ENCODE assay signal across 33 mouse cellular contexts in genomic region chr13:113200726-113201125, GRCm38 (mm10). TPM values are rescaled to one million over a fixed set of nuclear protein-coding genes. Genes with fewer than 3 reads are reported as not detected.
DNase-seq lines count a peak whose midpoint lies in the region; ATAC-seq lines count a peak whose summit lies in the region.
"Had no signal": no experiment of that assay in that cellular context is flagged by ENCODE, and none has a peak within 500 bp of the region (broad histone marks: within the 10 kb centered on the region; RNA-seq: fewer than 3 reads in every experiment).

No protein-coding gene starts in this region.

- no peak overlapping the region for H3K4me3 ChIP-seq in embryonic facial prominence, embryonic 11.5 days (ENCODE audit: low read depth, low read length)
- H3K4me3 ChIP-seq: embryonic facial prominence, embryonic 12.5 days; forebrain, embryonic 13.5 days; heart, adult 2 months; heart, embryonic 13.5 days; lung, embryonic 15.5 days; midbrain, embryonic 12.5 days; neural tube, embryonic 13.5 days had no signal

- H3K4me1 ChIP-seq in embryonic facial prominence, embryonic 11.5 days (ENCODE audit: control insufficient read depth, insufficient read depth, low read length), result no peaks in the 10 kb centered on the region
- H3K4me1 ChIP-seq: forebrain, embryonic 13.5 days; lung, embryonic 15.5 days; midbrain, embryonic 12.5 days; neural tube, embryonic 13.5 days had no signal

- no peaks in the 10 kb centered on the region for H3K27me3 ChIP-seq in embryonic facial prominence, embryonic 11.5 days (ENCODE audit: control insufficient read depth, insufficient read depth, low read length)
- H3K27me3 ChIP-seq: embryonic facial prominence, embryonic 12.5 days; forebrain, embryonic 13.5 days; heart, embryonic 13.5 days; lung, embryonic 15.5 days; neural tube, embryonic 13.5 days had no signal

- 49% methylated on average over 8 of the region's 8 CpGs for WGBS in embryonic facial prominence, embryonic 11.5 days

- H3K4me2 ChIP-seq in embryonic facial prominence, embryonic 11.5 days (ENCODE audit: low read depth, low read length), result no peak overlapping the region
- H3K4me2 ChIP-seq: embryonic facial prominence, embryonic 12.5 days; forebrain, embryonic 13.5 days; heart, embryonic 13.5 days; liver, embryonic 11.5 days; lung, embryonic 15.5 days; midbrain, embryonic 12.5 days; neural tube, embryonic 13.5 days had no signal

- H3K9me3 ChIP-seq in embryonic facial prominence, embryonic 11.5 days (replicated peaks; ENCODE audit: control insufficient read depth, low read length), result no peaks in the 10 kb centered on the region
- H3K9me3 ChIP-seq: embryonic facial prominence, embryonic 12.5 days; forebrain, embryonic 13.5 days; G1E; heart, embryonic 13.5 days; lung, embryonic 15.5 days; midbrain, embryonic 12.5 days; neural tube, embryonic 13.5 days had no signal

- ATAC-seq in embryonic facial prominence, embryonic 11.5 days (replicated peaks; ENCODE audit: insufficient number of reproducible peaks, low FRiP score, low TSS enrichment, low read depth), result no peak
- ATAC-seq: forebrain, embryonic 13.5 days; hindbrain, embryonic 16.5 days; intestine, embryonic 16.5 days had no signal

- no peak overlapping the region for H3K27ac ChIP-seq in embryonic facial prominence, embryonic 11.5 days (replicated peaks; ENCODE audit: low read depth, low read length)
- H3K27ac ChIP-seq: embryonic facial prominence, embryonic 12.5 days; forebrain, embryonic 13.5 days; heart, adult 2 months; heart, embryonic 13.5 days; lung, embryonic 15.5 days; midbrain, embryonic 12.5 days; neural tube, embryonic 13.5 days had no signal

- H3K9ac ChIP-seq in embryonic facial prominence, embryonic 11.5 days (replicated peaks; ENCODE audit: low read length), result no peak overlapping the region
- H3K9ac ChIP-seq: embryonic facial prominence, embryonic 12.5 days; forebrain, embryonic 13.5 days; heart, embryonic 13.5 days; lung, embryonic 15.5 days; midbrain, embryonic 12.5 days; neural tube, embryonic 13.5 days had no signal

- H3K36me3 ChIP-seq in embryonic facial prominence, embryonic 11.5 days (replicated peaks; ENCODE audit: control insufficient read depth, insufficient read depth, low read depth, low read length), result no peaks in the 10 kb centered on the region
- H3K36me3 ChIP-seq: embryonic facial prominence, embryonic 12.5 days; G1E; heart, embryonic 13.5 days; lung, embryonic 15.5 days; midbrain, embryonic 12.5 days; neural tube, embryonic 13.5 days had no signal

- DNase-seq in heart, adult 11 months, result peak; percentile 52
- no peak for DNase-seq in heart, postnatal 4 days
- peak; percentile 76 for DNase-seq in embryonic facial prominence, embryonic 11.5 days (ENCODE audit: low spot score)
- peak; percentile 72 for DNase-seq in forelimb bud, embryonic 11.5 days (ENCODE audit: low read depth, low spot score)
- DNase-seq in mesoderm, embryonic 11.5 days (ENCODE audit: low read depth, low spot score), result peak; percentile 32
- no peak for DNase-seq in liver
- DNase-seq in layer of hippocampus, adult 18-20 months (ENCODE audit: low spot score in 2 of 2), result no peak
- DNase-seq: adrenal gland, postnatal 14 days; cerebellum, adult 11 months; cerebellum, adult 9-10 months; gastrocnemius, postnatal 25 days; heart, adult 2 months; heart, postnatal 10 days; kidney, adult 9 months; kidney, postnatal 14 days; left cerebral cortex, postnatal 4 days; right cerebral cortex, postnatal 4 days; thymus, postnatal 4 days had no signal

RNA-seq across cellular contexts. Expression of gene Esm1, which starts 8.7 kb away (rescaled TPM):
- total RNA-seq in heart, postnatal 4 days (2021), result under 1 TPM; 0.50 to 0.68 TPM
- 2.1 and 2.3 TPM in 2 replicates for polyA plus RNA-seq in embryonic facial prominence, embryonic 11.5 days (2014; fragmentation: Nextera tagmentation; extraction: Ambion mirVana)
- total RNA-seq in layer of hippocampus, adult 18-20 months (2021), result not detected
- total RNA-seq: G1E; megakaryocyte progenitor cell, adult 5-6 weeks had no signal
- polyA plus RNA-seq: G1E had no signal

RNA-seq across cellular contexts. Expression of gene Gzmk, which starts 25.0 kb away (rescaled TPM):
- not detected for total RNA-seq in heart, postnatal 4 days (2021)
- polyA plus RNA-seq in embryonic facial prominence, embryonic 11.5 days (2014; fragmentation: Nextera tagmentation; extraction: Ambion mirVana), result not detected in 2 replicates
- total RNA-seq in layer of hippocampus, adult 18-20 months (2021), result under 1 TPM in 1 of 2 experiments, not detected in 1; 0.66 TPM
- total RNA-seq: adrenal gland, postnatal 14 days; common myeloid progenitor, adult 5-6 weeks; G1E; gastrocnemius, postnatal 25 days; heart, adult 2 months; heart, postnatal 10 days; left cerebral cortex, postnatal 4 days; megakaryocyte progenitor cell, adult 5-6 weeks had no signal
- polyA plus RNA-seq: embryonic facial prominence, embryonic 12.5 days; forebrain, embryonic 13.5 days; G1E; heart, adult 2 months; heart, embryonic 13.5 days; hindbrain, embryonic 11.5 days; hindbrain, embryonic 16.5 days; intestine, embryonic 16.5 days; liver, embryonic 11.5 days; liver, embryonic 16.5 days; lung, embryonic 15.5 days; midbrain, embryonic 12.5 days; neural tube, embryonic 13.5 days; thymus, postnatal 0 days had no signal

Comparison
In these comparisons a context has a peak if more than half of its experiments do, and no peak if none do; other contexts are left out.
1. DNase-seq: peak in heart, adult 11 months (single experiment), embryonic facial prominence, embryonic 11.5 days (single experiment), forelimb bud, embryonic 11.5 days (single experiment) and mesoderm, embryonic 11.5 days (single experiment); none in heart, postnatal 4 days (single experiment), liver (single experiment) and layer of hippocampus, adult 18-20 months (0 of 2).